Mouse (Mus musculus): ENCODE measurements around the gene Ccer1. TPM values are rescaled to one million over a fixed set of nuclear protein-coding genes. Genes with fewer than 3 reads are reported as not detected.

Gene Ccer1
- polyA plus RNA-seq, 1 experiment = not detected

DNA sequence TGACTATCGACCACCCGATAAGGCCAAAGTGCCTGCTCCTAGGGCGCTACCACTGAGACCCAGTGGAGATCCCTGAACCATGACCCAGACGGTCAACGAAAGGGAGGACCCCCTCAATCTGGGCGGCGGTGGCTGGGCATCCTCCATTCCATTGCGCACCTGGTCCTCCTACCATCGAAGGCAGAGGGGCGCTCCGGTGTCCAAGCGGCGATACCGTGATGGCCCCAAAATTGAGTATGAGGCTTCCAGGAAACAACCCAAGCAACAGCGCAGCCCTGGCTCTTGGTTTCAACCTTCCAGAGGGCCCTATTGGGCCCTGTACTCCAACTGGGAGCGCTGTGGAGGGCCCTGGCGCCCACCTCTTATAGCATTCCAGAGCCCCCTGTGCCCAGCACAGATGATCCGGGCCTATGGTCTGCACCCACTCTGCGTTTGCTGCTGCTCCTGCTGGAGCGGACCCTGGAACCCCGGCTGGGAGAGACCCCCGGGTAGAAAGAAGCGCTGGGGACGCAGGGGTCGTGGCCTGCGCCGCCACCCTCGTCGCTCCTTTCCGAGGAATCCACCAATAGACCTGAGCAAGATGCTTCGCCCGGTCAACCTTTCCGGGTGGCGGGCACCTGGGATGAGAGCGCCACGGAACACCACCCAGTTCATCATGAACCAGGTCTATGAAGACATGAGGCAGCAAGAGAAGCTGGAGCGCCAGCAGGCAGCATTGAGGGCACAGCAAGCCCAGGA is 708 bp downstream of the Ccer1 start:
- Histone ChIP-seq H3K4me3 (replicated peaks; ENCODE audit: extremely low read depth, low read depth, low read length) (no peak overlapping the region), H3K4me1 (ENCODE audit: control insufficient read depth, insufficient read depth, low read length) (no peaks in the 10 kb centered on the region)
- DNase-seq = no peak
- TF ChIP-seq POLR2A (IDR thresholded peaks at IDR 0.05; ENCODE audit: borderline replicate concordance, extremely low read depth, low read depth, low read length) (no peak), CTCF (IDR thresholded peaks at IDR 0.05; ENCODE audit: insufficient read depth, low read length) (no peak)
- 94% methylated on average over 37 of the region's 37 CpGs for whole genome bisulfite sequencing

DNA sequence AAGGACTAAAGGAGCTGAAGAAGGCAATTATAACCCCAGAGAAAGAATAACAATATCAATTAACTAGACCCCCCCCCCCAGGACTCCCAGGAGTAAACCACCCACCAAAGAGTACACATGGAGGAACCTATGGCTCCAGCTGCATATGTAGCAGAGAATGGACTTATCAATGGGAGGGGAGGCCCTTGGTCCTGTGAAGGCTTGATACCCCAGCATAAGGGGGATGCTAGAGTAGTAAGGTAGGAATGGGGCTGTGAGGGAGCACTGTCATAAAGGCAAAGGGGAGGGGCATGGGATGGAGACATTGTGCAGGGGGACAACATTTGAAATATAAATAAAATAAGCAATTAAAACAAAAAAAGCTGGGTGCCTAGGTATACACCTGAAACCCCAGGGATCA is 9.5 kb downstream of the Ccer1 start:
- no peak for DNase-seq
- TF ChIP-seq POLR2A (IDR thresholded peaks at IDR 0.05; ENCODE audit: borderline replicate concordance, extremely low read depth, low read depth, low read length) = no peak
- no peak for TF ChIP-seq CTCF (IDR thresholded peaks at IDR 0.05; ENCODE audit: insufficient read depth, low read length)
- Histone ChIP-seq H3K4me3 (replicated peaks; ENCODE audit: extremely low read depth, low read depth, low read length) (no peak overlapping the region), H3K4me1 (ENCODE audit: control insufficient read depth, insufficient read depth, low read length) (no peaks in the 10 kb centered on the region)

DNA sequence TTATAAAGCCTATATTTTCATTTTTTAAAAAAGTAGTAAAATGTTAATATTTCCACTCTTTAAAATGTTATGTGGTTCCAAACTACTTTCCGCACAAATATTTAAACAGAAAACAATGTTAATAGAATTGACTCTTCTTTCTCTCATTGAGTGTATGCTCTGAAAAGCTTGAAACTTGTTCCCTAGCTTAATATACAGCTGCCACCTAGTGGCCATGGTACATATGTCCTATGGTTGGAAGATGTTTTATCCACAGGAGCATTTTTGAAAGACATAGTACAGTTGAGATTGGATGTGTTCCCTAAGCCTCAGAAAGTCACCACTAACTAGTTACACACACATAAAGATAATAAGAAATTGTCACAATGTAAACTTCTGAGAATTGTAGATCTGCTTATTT is 11.7 kb downstream of the Ccer1 start:
- TF ChIP-seq CTCF (IDR thresholded peaks at IDR 0.05; ENCODE audit: insufficient read depth, low read length) = 0 out of 2 replicates have a peak, but pooled peaks have one; percentile 2
- TF ChIP-seq POLR2A (IDR thresholded peaks at IDR 0.05; ENCODE audit: borderline replicate concordance, extremely low read depth, low read depth, low read length) = no peak
- Histone ChIP-seq H3K4me1 (ENCODE audit: control insufficient read depth, insufficient read depth, low read length) (no peaks in the 10 kb centered on the region), H3K4me3 (replicated peaks; ENCODE audit: extremely low read depth, low read depth, low read length) (no peak overlapping the region)
- no peak for DNase-seq
- 42% methylated on average over 1 of the region's 1 CpGs for WGBS

DNA sequence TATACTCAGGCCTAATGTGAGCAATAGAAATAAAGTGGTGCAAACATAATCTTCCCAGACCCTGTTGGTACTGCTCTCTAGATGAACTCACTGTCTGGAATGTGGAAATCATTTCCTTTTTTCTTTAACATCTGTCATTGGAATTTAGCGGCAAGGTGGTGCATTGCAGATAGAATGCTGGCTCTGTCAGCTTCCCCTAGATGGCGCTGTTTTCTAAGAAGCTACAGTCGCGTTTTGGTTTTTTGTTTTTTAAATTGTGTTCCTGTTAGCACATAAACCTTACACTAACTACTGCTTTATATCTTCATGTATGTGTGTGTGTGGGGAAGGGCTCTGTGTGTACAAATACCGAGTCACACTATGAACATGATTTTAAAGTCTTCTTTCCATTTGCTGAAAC is 19.8 kb downstream of the Ccer1 start:
- 2% methylated on average over 5 of the region's 5 CpGs for WGBS
- peak; percentile 60 for TF ChIP-seq CTCF (IDR thresholded peaks at IDR 0.05; ENCODE audit: insufficient read depth, low read length)
- TF ChIP-seq POLR2A (IDR thresholded peaks at IDR 0.05; ENCODE audit: borderline replicate concordance, extremely low read depth, low read depth, low read length) = no peak
- H3K4me3 ChIP-seq (replicated peaks; ENCODE audit: extremely low read depth, low read depth, low read length) = no peak overlapping the region
- no peak for DNase-seq
- no peaks in the 10 kb centered on the region for H3K4me1 ChIP-seq (ENCODE audit: control insufficient read depth, insufficient read depth, low read length)

DNA sequence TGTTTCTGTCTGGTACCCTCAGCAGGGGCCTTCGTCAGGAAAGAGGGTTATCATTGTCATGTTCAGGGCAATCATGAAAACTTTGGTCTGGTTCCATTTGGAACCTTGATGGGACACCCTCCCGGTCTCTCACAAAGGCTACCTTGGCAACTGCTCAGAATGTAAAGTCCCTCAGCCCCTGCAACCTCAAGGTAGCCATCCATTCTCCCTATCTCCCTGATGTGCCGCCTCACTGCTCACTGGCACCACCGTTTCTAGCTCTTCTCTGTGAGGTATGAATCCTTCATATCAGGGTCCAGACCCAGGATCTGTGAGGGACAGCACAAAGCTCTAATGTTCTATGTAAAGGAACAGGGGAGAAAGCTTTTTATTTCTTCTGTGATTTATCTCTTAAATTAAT is 21.7 kb downstream of the Ccer1 start:
- no peak for TF ChIP-seq POLR2A (IDR thresholded peaks at IDR 0.05; ENCODE audit: borderline replicate concordance, extremely low read depth, low read depth, low read length)
- no peak for TF ChIP-seq CTCF (IDR thresholded peaks at IDR 0.05; ENCODE audit: insufficient read depth, low read length)
- 75% methylated on average over 4 of the region's 4 CpGs for WGBS
- no peak for DNase-seq
- no peaks in the 10 kb centered on the region for H3K4me1 ChIP-seq (ENCODE audit: control insufficient read depth, insufficient read depth, low read length)
- no peak overlapping the region for H3K4me3 ChIP-seq (replicated peaks; ENCODE audit: extremely low read depth, low read depth, low read length)

DNA sequence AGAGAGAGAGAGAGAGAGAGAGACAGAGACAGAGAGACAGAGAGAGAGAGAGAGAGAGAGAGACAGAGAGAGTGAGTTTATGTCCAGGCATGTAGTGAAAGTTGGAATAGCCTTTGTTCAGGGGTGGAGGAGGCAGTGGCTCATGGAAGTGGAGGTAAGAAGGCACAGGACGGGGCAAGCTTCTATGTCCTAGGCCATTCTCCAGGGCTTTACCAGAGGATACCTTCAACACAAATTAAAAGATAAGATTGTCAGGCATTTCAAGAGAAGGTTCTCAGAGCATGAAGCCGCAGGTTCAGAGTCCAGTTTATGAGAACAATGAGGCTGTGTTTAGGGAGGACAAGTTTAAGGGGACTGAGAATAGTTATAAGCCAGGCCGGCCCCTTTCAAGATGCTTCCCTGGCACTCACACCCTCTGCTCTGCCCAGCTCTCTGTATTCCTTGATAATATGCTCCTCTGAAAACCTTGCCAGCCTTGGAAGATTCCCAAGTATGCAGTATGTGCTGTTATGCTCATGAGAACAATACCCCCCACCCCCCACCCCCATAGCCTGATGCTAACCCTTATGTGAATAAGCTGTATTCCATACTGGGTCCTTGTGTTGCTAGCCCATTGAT is 22.5 kb downstream of the Ccer1 start:
- WGBS = 68% methylated on average over 3 of the region's 3 CpGs
- TF ChIP-seq CTCF (IDR thresholded peaks at IDR 0.05; ENCODE audit: insufficient read depth, low read length) = no peak
- DNase-seq = no peak
- H3K4me3 ChIP-seq (replicated peaks; ENCODE audit: extremely low read depth, low read depth, low read length) = no peak overlapping the region
- H3K4me1 ChIP-seq (ENCODE audit: control insufficient read depth, insufficient read depth, low read length) = no peaks in the 10 kb centered on the region

DNA sequence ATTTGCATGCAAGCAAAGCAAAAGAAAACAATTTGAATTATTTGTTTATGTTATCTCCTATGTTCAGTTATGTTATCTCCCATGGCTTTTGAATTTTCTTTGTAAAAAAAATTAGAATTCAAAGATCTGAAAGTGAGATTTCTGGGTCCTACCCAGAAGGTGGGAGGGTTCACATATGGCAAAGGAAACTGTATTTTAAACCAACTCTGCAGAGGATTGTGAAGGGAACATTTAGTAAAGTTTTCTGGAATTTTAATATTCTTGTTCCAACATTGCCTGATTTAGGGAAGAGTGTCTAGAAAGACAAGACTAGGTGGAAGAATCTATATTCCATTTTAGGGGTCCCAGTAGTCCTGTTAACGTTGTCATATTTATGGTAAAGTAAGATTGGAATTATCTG is 24.4 kb downstream of the Ccer1 start:
- no peak for DNase-seq
- H3K4me1 ChIP-seq (ENCODE audit: control insufficient read depth, insufficient read depth, low read length) = no peaks in the 10 kb centered on the region
- no peak for TF ChIP-seq CTCF (IDR thresholded peaks at IDR 0.05; ENCODE audit: insufficient read depth, low read length)
- no peak for TF ChIP-seq POLR2A (IDR thresholded peaks at IDR 0.05; ENCODE audit: borderline replicate concordance, extremely low read depth, low read depth, low read length)
- WGBS = 86% methylated on average over 1 of the region's 1 CpGs
- H3K4me3 ChIP-seq (replicated peaks; ENCODE audit: extremely low read depth, low read depth, low read length) = no peak overlapping the region

DNA sequence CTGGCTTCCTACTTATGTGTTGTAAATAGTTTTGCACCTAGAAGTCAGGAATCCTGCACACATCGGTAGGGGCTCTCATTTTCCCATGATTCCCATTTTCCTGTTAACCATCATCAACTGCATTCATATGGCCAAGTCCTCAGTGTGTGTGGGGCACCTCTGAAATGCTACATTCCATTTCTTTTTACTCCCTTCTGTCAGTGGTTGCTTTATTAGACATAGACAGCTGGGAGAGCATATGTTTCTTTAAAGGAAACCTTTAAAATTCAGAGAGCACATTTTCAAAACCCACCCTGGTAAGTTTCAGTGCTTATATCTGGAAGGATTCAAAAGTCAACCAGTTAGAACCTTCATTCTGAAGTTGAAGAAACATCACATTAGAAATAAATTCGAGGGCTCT is 25.2 kb downstream of the Ccer1 start:
- no peak overlapping the region for H3K4me3 ChIP-seq (replicated peaks; ENCODE audit: extremely low read depth, low read depth, low read length)
- no peak for DNase-seq
- TF ChIP-seq POLR2A (IDR thresholded peaks at IDR 0.05; ENCODE audit: borderline replicate concordance, extremely low read depth, low read depth, low read length) (no peak), CTCF (IDR thresholded peaks at IDR 0.05; ENCODE audit: insufficient read depth, low read length) (no peak)
- H3K4me1 ChIP-seq (ENCODE audit: control insufficient read depth, insufficient read depth, low read length) = no peaks in the 10 kb centered on the region
- WGBS = 69% methylated on average over 2 of the region's 2 CpGs

DNA sequence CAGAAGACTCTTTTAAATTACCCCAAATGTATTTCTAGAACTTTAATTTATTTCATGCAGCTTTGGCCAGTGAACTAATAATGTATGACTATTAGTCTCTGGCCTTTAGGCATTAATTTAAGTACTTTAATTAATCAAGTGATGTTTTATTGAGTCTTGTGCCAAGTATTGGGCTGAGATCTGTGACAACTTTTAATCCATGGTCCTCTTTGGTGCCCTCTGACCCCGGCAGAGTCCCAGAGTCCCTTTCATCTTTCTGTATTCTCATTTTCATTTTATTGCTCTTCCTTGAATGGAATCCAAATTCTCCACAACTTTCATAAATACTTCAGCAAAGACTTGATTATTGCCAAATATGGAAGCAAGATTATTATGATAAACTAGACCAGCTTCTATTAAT is 27.8 kb downstream of the Ccer1 start:
- H3K4me1 ChIP-seq (ENCODE audit: control insufficient read depth, insufficient read depth, low read length) = no peaks in the 10 kb centered on the region
- WGBS = 85% methylated on average over 1 of the region's 1 CpGs
- DNase-seq = no peak
- no peak for TF ChIP-seq CTCF (IDR thresholded peaks at IDR 0.05; ENCODE audit: insufficient read depth, low read length)
- no peak for TF ChIP-seq POLR2A (IDR thresholded peaks at IDR 0.05; ENCODE audit: borderline replicate concordance, extremely low read depth, low read depth, low read length)
- H3K4me3 ChIP-seq (replicated peaks; ENCODE audit: extremely low read depth, low read depth, low read length) = no peak overlapping the region

DNA sequence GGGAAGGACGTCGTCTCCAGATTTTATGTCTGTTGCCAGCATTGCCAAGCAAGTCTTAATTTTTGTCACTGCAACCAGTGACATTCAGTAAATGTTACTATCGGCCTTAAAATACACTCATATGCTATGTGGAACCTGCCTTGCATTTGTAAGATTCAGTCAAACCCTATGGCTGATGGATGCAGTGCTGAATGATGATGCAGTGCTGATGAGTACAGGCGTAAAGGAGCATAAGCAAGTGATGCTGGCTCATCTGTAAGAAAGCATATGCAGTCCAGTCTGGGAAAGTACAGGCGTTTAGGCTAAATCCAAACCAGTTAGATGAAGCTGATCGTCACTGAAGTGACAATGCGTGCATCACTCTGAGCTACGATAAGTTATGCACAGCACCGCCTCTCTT is 29.9 kb downstream of the Ccer1 start:
- no peaks in the 10 kb centered on the region for H3K4me1 ChIP-seq (ENCODE audit: control insufficient read depth, insufficient read depth, low read length)
- no peak for DNase-seq
- WGBS = 94% methylated on average over 9 of the region's 9 CpGs
- no peak overlapping the region for H3K4me3 ChIP-seq (replicated peaks; ENCODE audit: extremely low read depth, low read depth, low read length)
- TF ChIP-seq CTCF (IDR thresholded peaks at IDR 0.05; ENCODE audit: insufficient read depth, low read length) (no peak), POLR2A (IDR thresholded peaks at IDR 0.05; ENCODE audit: borderline replicate concordance, extremely low read depth, low read depth, low read length) (no peak)

Data from lung, adult 2 months (tissue).